Mouse (Mus musculus) heart, adult 8-10 months (tissue): Measurements from ENCODE around the gene Plekhj1. TPM values are rescaled to one million over a fixed set of nuclear protein-coding genes. Genes with fewer than 3 reads are reported as not detected.

ENCODE experiments used
- DNase-seq: peaks from one replicate; pipeline ENCODE4 v3.0.0; 2022; ENCODE audit warnings: low spot score
- total RNA-seq, 4 experiments: library from RNA; stranded (reverse); gene quantifications; 2 replicates each; pipeline ENCODE4 v1.2.4; 2022

The Plekhj1 gene
- total RNA-seq, 4 experiments from 2014 or later, result 29.8 to 37.4 (median 32.7) TPM

GRCm38 (mm10) chr10:80777123-80777522 is 21.3 kb downstream of the Plekhj1 start:
- no peak for DNase-seq

- DNase-seq, result no peak
Observed at GRCm38 (mm10) chr10:80776358-80776869, 22.0 kb downstream of the Plekhj1 start.

DNA sequence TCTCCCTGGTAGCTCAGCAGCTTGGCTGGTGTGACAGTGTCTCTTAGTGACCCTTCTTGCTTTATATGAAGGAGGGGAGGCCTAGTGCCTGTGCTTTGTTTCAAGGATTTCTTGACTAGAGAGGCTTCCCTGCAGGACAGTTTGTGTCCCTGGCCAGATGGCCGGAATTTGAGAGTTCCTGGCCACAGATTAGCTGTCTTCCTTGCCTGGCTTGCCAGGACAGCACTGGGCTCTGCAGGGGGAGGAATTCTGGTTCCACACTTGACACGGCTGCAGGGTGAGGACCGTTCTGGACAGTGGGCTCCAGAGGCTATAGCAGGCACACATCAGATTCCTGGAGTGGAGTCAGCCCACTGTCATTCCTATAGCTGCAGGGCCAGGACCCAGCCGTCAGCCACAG is 22.7 kb downstream of the Plekhj1 start:
- no peak for DNase-seq

- no peak for DNase-seq
Observed at GRCm38 (mm10) chr10:80774981-80775380, 23.4 kb downstream of the Plekhj1 start.

- peak; percentile 81 for DNase-seq
Observed at GRCm38 (mm10) chr10:80774549-80774948, 23.9 kb downstream of the Plekhj1 start.

- DNase-seq, result no peak
Observed at GRCm38 (mm10) chr10:80773816-80774215, 24.6 kb downstream of the Plekhj1 start.

- DNase-seq, result no peak
Observed at GRCm38 (mm10) chr10:80768365-80768764, 30.1 kb downstream of the Plekhj1 start.

DNA sequence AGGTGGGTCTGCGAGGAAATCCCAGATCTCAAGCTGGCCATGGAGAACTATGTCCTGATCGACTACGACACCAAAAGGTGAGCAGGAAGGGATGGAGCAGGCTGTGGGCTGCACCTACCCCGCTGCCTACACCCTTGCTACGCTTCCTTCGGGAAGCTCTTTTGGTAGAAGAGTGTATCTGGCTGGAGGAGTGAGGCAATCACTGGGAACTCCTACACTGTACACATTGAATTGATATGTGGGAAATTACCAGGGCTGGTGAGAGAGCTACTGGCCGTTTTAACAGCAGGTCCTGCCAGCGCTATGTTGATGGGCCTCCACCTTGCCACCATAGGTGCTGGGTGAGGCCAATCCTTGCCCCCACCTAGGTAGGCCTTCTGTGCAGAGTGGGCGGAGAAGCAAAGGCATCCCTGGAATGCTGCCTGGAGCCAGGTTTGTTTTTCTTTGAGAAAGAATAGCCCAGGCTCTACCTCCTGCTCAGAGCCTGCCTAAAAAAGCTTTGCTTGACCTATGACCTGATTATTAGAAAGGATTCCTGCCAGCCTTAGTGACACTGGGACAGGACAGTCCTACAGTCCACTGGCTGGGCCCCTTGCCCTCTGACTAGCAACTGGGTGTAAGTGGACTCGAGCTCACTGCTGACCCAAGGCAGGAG is 32.1 kb downstream of the Plekhj1 start:
- no peak for DNase-seq

- no peak for DNase-seq
Observed at GRCm38 (mm10) chr10:80765746-80766145, 32.7 kb downstream of the Plekhj1 start.

DNA sequence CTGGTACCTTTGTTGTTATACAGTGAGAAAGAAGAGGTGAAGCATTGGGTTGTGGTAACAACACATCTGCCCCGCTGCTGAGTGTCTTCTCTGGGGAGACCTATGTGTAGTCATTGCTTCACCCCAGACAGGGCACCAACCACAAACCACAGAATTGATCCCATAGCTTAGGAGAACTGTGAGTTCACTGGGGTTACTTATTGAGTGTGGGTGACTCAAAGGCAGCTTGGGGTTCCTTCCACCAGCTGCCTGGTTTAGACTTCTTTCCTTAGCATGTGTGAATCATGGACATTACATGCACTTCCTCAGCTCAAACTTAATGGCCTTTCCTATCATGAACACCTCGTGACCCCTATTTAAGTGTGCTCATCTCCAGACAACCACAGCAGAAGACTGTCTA is 34.9 kb downstream of the Plekhj1 start:
- DNase-seq, result no peak

- DNase-seq, result no peak
Observed at GRCm38 (mm10) chr10:80761821-80762220, 36.6 kb downstream of the Plekhj1 start.

DNA sequence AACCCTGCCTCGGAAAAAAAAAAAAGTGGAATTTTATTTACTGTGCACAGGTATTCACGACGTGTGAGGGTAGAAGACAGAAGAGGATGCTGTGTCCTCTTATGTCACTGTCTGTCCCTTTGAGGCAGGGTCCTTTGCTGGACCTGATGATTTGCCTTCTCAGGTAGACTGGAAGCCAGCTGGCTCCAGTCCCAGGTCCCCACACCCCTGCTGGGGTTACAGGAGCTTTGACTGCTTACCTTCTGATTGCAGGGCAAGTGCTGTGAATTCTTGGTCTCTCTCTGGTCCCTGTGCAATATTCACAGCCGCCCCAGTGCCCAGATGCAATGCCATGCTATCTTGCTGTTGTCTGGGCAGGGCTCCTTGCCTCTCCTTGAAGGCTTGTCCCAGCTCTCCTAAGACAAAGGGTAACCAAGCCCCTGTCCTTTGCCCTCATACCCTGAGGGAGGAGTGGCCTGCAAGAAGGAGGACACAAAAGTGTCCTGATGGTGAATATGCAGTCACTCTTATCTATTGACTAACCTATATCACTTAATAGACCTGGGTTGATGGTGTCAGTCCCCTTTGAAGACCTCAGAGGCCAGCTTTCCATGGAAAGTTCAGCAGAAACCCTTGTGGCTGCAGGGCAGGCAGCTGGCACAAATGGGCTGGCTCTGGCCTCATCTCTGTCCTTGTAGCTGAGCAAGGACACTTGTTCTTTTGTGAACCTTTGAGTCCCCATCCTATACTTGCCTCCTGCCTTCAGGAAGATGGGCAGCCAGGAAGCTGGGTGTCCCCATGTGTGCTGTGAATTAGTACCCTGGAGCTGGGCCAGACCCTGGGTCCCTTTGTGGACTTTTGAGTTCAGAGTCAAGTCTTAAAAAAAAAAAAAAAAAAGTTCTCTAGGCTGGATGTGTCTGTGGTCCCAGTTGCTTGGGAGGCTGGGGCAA is 37.6 kb downstream of the Plekhj1 start:
- no peak for DNase-seq

- DNase-seq, result no peak
Observed at GRCm38 (mm10) chr10:80758651-80759050, 39.8 kb downstream of the Plekhj1 start.

- DNase-seq, result peak; percentile 85
Observed at GRCm38 (mm10) chr10:80757717-80758116, 40.7 kb downstream of the Plekhj1 start.

DNA sequence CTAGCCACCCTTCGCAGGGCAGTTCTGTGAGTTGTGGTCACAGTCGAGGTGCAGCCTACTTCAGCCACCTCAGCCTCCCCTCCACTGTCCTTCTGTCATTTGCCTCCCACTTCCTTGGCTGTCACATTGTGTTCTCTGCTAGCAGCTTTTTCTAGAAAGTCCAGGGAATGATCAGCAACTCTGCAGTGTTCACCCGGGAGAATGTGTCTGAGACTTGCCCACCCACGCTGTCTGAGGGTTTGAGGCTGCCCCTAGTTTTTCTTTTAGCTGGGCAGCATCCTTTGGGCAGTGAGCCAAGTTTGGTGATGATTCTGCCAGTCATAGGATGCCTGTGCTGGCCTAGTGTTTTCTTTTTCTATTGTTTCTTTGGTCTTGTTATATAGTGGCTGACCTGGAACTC is 41.5 kb downstream of the Plekhj1 start:
- DNase-seq, result no peak

DNA sequence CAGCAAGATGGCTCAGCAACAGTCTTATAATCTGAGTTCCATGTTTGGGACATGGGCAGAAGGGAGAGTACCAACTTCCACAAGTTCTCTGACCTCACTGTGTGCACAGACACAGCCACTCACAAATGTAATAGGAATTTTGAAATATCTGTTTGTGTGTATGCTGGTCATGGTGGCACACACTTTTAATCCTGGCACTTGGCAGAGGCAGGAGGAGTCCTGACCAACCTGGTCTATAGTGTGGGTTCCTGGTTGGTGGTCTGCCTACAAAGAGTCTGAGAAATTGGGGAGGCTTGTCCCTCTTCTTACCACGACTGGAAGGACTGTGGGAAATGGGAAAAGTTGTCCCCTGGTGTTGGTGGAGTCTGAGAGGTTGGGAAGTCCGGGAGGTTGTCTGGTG is 41.9 kb downstream of the Plekhj1 start:
- no peak for DNase-seq

- DNase-seq, result no peak
Observed at GRCm38 (mm10) chr10:80756099-80756498, 42.3 kb downstream of the Plekhj1 start.

DNA sequence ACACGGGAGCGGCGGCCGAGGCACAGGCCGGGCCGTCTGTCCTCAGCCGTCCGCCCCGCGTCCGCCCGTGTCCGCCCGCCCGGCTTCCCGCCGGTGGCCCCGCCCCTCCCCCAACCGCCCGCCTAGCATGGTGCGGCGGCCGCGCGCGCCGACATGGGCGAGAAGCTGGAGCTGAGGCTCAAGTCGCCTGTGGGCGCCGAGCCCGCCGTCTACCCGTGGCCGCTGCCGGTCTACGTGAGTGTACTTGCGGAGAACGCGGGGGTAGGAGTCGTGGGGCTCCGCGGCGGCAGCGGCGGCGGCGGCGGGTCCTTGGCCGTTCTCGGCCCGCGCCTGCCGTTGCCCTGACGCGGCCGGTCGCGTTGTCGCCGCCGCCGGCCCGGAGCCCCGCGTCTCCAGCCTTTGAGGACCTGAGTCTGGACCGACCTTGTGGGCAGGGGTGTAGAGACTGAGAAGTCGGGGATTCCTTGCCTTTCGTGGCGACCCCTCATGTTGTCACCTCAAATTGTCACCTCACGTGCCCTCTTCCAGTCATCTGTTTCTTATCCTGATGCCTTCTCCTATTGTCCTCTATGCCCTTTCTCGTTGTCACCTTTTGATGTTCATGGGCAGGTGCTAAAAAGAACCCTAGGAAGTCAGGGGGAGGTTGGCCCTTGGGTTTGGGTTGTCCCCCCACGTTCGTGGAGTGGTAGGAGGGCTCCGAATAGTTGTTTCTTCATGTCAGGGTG is 43.0 kb downstream of the Plekhj1 start:
- DNase-seq, result no peak

DNA sequence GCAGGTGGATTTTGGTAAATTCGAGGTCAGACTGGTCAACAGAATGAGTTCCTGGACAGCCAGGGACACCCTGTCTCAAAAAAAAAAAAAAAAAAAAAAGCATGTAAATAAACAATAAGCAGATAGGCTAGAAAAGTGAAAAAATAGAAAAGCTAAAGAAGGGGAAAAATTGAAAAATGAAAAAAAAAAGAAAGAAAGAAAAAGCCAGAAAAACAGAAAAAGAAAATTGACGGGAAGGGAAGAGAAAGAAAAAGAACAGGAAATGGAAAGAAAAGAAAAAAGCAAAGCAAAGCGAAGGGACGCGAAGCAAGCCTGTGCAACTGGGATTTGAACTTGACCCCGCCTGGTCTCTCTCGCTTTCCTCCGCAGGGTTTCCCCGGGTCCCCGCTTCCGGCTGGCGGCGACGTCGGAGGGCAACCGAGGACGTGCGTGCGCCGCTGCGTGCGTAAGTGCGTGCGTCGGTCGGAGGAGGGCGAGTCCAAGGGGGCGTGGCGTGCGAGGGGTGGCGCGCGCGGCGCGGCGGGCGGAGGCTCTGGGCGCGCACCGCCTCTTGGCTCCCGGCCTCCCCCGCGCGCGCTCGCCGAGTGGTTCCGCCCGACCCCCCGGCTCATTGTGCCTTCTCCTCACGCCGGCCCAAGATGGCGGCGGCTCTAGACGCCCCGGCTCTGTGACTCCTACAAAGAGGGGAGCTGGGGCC is 43.7 kb downstream of the Plekhj1 start, which contains the start of gene Dot1l:
Gene Dot1l (plus strand): TSS at position 613 of the 697 bp plus-strand sequence.
- peak; percentile 97 for DNase-seq

GRCm38 (mm10) chr10:80752079-80752625 is 46.3 kb downstream of the Plekhj1 start:
- DNase-seq, result peak; percentile 77
